Mouse (Mus musculus) frontal cortex, postnatal 36 days (tissue): Measurements from ENCODE around the gene Ptcd2.
"Not testable (repeated sequence)": the region's sequence is repeated elsewhere in the genome, so short reads cannot be mapped to it uniquely, and the experiment has no call there.

Experiments
- DNase-seq, 2 experiments: peaks; one replicate each; pipeline ENCODE4 v3.0.0; 2022; ENCODE audit warnings: low spot score in 2 of 2

Ptcd2 gene

GRCm38 (mm10) chr13:99356428-99357265 is 12.1 kb upstream of the Ptcd2 start:
- no peak for DNase-seq

DNA sequence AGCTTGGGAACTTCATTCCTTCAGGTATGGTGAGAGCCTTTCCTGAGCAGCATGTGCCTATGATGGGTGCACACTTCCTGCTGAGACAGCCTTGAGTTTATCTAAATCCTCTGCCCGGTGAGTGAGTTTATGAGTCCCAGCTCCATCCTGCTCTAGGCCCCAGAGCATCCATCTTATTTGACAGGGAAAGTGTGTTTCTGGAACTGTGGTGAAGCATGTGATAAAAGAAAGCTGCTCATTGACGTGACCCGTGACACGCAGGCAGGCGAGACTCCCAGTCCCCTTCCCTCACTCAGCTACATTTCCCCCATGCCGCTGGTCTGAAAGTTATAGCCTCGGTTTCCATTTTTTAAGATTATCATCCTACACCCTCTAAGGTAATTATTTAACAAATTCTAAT is 11.4 kb upstream of the Ptcd2 start:
- DNase-seq, result no peak

GRCm38 (mm10) chr13:99355072-99355471 is 10.6 kb upstream of the Ptcd2 start:
- DNase-seq, result no peak

- no peak for DNase-seq
These were observed 9.0 kb upstream of the Ptcd2 start for GRCm38 (mm10) chr13:99353490-99353851.

- DNase-seq, result peak; percentile 96 to 97
These were observed 8.4 kb upstream of the Ptcd2 start for GRCm38 (mm10) chr13:99352758-99353489.

DNA sequence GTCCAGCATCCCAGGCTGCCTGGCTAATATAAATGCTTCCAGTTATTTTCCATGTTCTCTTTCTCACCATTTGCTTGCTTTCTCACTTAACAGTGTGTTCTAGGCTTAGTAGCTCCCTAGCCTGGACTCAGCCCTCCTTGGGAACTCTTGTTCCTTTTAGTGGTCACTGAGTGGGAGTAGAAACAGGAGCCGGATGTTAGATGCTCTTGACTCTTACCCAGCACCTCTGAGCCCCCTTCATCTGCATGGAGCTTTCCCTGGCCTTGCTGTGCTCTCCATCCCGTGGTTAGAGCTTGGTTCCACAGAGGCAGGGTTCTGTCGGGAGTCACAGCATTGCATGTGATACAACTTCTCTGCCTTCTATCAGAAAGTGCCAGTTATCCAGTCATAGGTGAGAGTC is 7.1 kb upstream of the Ptcd2 start:
- DNase-seq, result no peak

DNA sequence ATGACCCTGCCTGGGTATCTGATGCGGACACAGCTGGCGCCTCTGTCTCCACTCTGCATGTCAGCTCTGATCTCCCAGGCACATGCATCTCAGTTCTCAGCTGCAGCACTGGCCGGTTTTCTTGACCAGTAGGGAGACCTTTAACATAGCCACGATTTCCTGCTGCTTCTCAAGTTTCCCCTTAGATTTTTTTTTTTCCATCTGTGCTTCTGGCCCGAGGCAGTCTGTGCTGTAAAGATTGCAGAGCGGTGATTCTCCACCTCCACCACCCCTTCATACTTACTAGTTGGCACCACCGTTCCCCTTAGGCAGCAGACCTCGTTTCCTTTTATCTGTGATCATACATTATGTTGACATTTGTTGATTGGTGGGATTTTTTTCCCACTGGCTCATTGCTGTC is 6.7 kb upstream of the Ptcd2 start:
- no peak for DNase-seq

GRCm38 (mm10) chr13:99350009-99350408 is 5.5 kb upstream of the Ptcd2 start:
- DNase-seq, result no peak

DNA sequence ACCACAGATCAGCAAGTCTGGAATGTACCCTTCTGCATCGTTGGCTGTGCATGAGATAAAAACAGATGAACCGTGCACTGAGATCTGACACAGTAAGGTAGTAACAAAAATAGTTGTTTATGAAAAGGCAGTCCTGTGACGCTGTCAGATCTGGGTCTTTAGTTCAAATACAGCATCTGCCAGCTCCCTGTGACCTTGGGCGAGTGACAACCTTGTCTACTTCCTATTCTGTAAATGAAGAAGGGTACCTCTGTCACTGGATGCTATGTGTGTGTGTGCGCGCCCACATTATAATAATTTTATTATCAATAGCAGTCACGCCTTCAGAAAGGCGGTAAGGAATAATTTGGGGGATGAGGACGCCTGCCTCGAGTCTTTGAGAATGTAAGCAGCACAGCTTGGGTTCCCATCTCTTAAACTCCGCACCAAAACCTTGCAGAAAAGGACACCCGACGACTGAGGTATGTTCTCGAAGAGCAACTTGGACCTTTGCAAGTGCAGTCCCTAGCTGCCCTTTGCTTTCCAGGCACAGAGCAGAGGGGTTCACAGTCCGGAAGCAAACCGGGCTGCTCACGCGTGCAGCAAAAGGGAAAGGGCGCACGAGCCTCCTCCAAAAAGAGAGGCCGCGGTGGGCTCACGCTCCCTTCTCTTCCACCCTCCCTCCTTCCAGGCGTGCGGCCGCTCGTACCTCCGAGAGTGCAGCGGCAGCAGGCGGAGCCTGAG is 468 bp downstream of the Ptcd2 start:
- DNase-seq, result peak in 1 of 2 experiments; percentile 24

GRCm38 (mm10) chr13:99341504-99341903 is 3.0 kb downstream of the Ptcd2 start:
- no peak for DNase-seq

DNA sequence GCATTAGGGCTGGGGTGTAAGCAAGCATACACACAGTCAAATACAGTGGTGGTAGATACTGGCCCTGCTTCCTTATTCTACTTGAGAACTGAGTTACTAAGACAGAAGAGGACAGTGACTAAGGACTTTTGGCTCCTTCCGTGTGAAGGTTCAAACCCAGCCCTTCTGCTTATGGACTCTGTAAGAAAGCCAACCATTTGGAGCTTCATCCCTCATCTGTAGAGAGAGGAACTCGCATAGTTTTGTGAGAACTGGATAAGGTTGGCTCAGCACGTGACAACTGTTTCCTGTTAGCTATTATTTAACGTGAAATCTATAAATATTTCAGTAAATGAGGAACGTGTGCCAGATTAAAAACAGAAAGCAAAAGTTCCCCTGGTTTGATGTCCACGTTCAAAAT is 7.0 kb downstream of the Ptcd2 start:
- no peak for DNase-seq

- no peak for DNase-seq
These were observed 13.2 kb downstream of the Ptcd2 start for GRCm38 (mm10) chr13:99331255-99331654.

GRCm38 (mm10) chr13:99324337-99324685 is 20.2 kb downstream of the Ptcd2 start:
- DNase-seq, result not testable (repeated sequence)

DNA sequence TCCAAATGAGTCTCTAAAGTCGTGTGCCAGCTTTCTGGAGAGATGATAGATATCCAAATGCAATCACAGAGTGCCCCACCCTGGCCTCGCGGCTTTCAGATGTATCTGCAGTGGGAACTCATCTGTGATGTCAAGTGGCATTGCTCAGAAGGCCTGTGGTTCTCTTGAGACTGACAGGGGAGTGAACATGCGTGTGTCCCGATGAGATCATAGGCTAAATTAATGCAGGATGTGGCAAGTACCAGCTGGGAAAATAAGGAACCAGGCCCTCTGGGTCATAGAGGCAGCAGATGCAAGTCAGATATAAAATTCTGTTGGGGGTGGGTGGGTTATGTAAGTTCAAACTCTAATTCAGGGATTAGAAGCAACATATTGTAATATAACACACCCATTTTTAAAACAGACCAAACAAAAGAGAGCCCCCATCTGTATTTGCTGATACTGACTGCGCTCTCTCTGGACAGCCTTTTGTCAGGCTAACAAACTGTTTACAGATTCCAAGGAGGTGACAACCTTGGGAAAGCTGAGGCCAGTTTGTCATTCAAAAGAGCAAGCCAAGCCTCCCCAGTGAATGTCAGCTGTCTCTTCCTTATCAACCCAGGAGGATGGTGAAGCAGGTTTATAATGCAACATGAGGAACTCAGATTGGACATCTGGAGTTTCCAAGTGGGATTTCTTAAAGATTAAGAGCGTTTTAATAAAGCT is 20.7 kb downstream of the Ptcd2 start:
- DNase-seq, result no peak

- not testable (repeated sequence) for DNase-seq
These were observed 21.6 kb downstream of the Ptcd2 start for GRCm38 (mm10) chr13:99322915-99323314.

DNA sequence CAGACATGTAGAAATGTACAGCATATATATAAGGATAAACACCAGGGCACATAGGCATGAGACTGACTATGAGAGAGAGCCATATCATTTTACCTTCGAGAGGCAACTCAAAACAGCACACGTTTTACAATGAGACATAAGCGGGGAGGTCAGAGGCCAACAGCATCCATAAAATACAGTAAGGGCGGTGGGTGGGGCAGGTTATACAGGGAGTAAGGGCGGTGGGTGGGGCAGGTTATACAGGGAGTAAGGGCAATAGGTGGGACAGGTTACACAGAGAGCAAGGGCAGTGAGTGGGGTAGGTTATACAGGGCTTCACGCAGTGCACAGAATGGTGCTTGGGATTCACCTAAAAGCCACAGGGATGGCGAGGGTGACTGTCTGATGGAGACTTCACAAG is 24.1 kb downstream of the Ptcd2 start:
- DNase-seq, result no peak

- DNase-seq, result peak; percentile 56 to 68
These were observed 27.4 kb downstream of the Ptcd2 start for GRCm38 (mm10) chr13:99317058-99317457.

DNA sequence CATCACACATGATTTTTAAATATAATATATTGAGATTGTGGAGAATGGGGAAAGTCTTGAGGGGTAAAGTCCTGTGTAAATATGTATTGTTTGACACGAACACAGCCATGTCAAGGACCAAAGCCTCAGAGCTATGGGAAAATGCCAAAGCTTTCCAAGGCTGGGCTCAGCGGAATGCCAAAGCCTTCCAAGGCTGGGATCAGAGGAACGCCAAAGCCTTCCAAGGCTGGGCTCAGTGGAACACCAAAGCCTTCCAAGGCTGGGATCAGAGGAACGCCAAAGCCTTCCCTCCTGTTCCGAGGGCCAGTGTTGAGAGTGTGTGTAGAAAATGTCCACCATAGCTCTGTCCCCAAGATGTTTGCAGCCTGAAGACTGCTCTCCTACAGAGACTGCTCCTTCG is 28.1 kb downstream of the Ptcd2 start:
- no peak for DNase-seq

DNA sequence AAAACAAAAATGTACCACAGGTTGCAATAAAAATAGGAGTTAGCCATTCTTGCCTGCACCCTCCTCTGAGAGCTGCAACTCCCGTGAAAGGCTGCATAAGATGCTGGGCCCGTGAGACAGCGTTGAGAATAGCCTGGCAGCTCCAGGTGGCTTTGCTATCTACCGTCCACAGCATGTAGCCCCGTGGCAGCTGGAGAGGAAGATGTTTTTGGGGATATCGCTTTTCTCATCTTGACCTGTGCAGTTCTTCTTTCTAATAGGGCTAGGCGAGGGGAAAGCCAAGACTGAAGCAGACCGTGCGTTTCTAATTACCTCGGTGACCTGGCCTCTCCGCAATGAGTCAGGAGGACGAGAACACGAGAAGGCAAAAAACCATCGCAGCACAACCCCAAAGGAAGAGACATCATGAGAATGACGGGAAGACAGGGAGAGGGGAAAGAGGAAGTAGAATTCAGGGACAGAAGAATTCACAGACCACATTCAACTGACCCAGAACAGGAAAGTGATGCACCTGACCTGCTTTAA is 29.8 kb downstream of the Ptcd2 start:
- no peak for DNase-seq

- DNase-seq, result no peak
These were observed 30.4 kb downstream of the Ptcd2 start for GRCm38 (mm10) chr13:99314098-99314497.

- no peak for DNase-seq
These were observed 36.1 kb downstream of the Ptcd2 start for GRCm38 (mm10) chr13:99308393-99308792.

DNA sequence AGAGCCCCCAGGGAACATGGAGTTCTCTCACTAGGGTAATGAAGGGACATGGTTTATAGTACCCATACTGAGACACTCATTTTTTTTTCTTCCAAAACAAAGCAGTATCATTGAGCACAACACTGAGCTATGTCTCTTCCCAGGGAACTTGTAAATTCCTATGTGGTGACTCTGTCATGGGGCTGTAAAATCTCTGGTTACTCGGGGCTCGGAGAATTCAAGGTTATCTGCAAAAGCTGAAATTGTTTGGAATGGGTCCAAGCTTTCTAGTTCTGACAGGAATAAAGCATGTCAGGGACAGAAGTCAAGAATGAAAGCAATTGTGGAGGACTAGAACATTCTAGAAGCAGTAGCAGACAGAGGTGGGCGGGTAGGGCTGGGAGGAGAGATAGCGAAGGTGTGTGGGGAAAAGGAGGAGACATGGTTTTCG is 36.6 kb downstream of the Ptcd2 start:
- DNase-seq, result no peak
